Mouse (Mus musculus): ENCODE measurements around the gene Shpk.

DNA sequence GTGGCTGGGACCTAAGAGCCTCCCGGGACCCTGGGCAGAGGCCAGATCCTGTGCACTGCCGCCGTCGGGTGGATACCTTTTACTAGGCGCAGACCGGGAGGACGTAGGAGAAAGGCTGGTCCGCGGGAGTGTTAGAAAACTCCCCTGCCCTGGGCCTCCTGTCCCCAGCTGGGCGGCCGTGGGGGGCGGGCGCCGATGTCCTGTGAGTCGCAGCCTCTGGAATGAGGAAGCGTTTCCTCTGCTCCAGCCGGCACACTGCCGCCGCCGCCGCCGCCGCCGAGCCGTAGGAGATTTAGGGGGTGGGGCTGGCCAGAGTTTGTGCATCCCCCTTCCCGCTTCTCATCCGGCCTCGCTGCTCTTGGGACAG is 21.8 kb upstream of the Shpk start:
- TF ChIP-seq POLR2A (IDR thresholded peaks at IDR 0.05; ENCODE audit: extremely low read depth, insufficient read depth, low read length) (no peak), CTCF (IDR thresholded peaks at IDR 0.05; ENCODE audit: low read depth, low read length) (no peak)

Data from liver, adult 2 months (tissue).